Mouse (Mus musculus) limb, embryonic 11.5 days (tissue): ENCODE measurements at regions not wholly inside any gene's neighbourhood (a gene's known extent, or its start where the extent isn't known, plus 50 kb on each side); places are given as distances from the start of the nearest gene placed in this dataset.

Experiments used
- ATAC-seq: fragments of 200-750 bp; cut with Nextera tagmentation; 2 replicates; pipeline ENCODE4 v1.8.0; 2017; ENCODE audit warnings: low read depth; ENCODE audit not compliant: insufficient number of reproducible peaks, low FRiP score, low TSS enrichment
- DNase-seq: peaks from one replicate; pipeline ENCODE4 v3.0.0-alpha.2; 2015; ENCODE audit warnings: low spot score
- H3K27ac ChIP-seq: fragments of 300-500 bp; sonication (generic); replicated peaks from 2 replicates; pipeline ENCODE4 v1.5.1; 2014; ENCODE audit warnings: low read depth, mild to moderate bottlenecking, low read length
- H3K27me3 ChIP-seq: fragments of 300-500 bp; sonication (generic); 2 replicates; pipeline ENCODE4 v1.6.1; 2014; ENCODE audit warnings: mild to moderate bottlenecking, low read length, mixed read lengths; ENCODE audit not compliant: control insufficient read depth, insufficient read depth
- H3K36me3 ChIP-seq: fragments of 300-500 bp; sonication (generic); 2 replicates; pipeline ENCODE4 v1.6.1; 2014; ENCODE audit warnings: mild to moderate bottlenecking, low read length, moderate library complexity, mixed read lengths; ENCODE audit not compliant: control insufficient read depth, insufficient read depth
- H3K4me1 ChIP-seq: fragments of 300-500 bp; sonication (generic); 2 replicates; pipeline ENCODE4 v1.6.1; 2014; ENCODE audit warnings: low read length, mixed read lengths; ENCODE audit not compliant: control insufficient read depth, insufficient read depth
- H3K4me2 ChIP-seq: fragments of 300-500 bp; sonication (generic); 2 replicates; pipeline ENCODE4 v1.6.1; 2014; ENCODE audit warnings: low read depth, mild to moderate bottlenecking, moderate library complexity; ENCODE audit not compliant: severe bottlenecking
- H3K4me3 ChIP-seq: fragments of 300-500 bp; sonication (generic); 2 replicates; pipeline ENCODE4 v1.5.1; 2014; ENCODE audit warnings: low read depth, low read length
- H3K9ac ChIP-seq: fragments of 300-500 bp; sonication (generic); 2 replicates; pipeline ENCODE4 v1.6.1; 2014; ENCODE audit warnings: mild to moderate bottlenecking, low read length
- H3K9me3 ChIP-seq: fragments of 300-500 bp; sonication (generic); 2 replicates; pipeline ENCODE4 v1.6.1; 2016; ENCODE audit warnings: low read length; ENCODE audit not compliant: control insufficient read depth
- WGBS: fragments of 180-500 bp; shearing (Covaris S2); extraction: QIAGEN DNeasy Blood & Tissue Kit; methylation state at CpG from one replicate; pipeline ENCODE4 v1.1.7; 2014; 5-methylcytosine and 5-hydroxymethylcytosine counted together

GRCm38 (mm10) chr1:156990567-156991494 lies 51.4 kb upstream of the Ralgps2 start:
- Histone ChIP-seq H3K27me3 (no peaks in the 10 kb centered on the region), H3K9ac (no peak overlapping the region), H3K27ac (no peak overlapping the region), H3K4me1 (peaks cover 3% of the 10 kb centered on the region; the same call in 1 of the 2 replicates), H3K4me2 (no peak overlapping the region), H3K36me3 (no peaks in the 10 kb centered on the region), H3K4me3 (no peak overlapping the region), H3K9me3 (no peaks in the 10 kb centered on the region)
- ATAC-seq (no peak), DNase-seq (no peak)
- WGBS: 71% methylated on average over 14 of the region's 14 CpGs

GRCm38 (mm10) chr1:156990112-156990511 lies 50.7 kb upstream of the Ralgps2 start:
- 67% methylated on average over 9 of the region's 9 CpGs for WGBS
- no peak overlapping the region for H3K27ac ChIP-seq
- DNase-seq: no peak

DNA sequence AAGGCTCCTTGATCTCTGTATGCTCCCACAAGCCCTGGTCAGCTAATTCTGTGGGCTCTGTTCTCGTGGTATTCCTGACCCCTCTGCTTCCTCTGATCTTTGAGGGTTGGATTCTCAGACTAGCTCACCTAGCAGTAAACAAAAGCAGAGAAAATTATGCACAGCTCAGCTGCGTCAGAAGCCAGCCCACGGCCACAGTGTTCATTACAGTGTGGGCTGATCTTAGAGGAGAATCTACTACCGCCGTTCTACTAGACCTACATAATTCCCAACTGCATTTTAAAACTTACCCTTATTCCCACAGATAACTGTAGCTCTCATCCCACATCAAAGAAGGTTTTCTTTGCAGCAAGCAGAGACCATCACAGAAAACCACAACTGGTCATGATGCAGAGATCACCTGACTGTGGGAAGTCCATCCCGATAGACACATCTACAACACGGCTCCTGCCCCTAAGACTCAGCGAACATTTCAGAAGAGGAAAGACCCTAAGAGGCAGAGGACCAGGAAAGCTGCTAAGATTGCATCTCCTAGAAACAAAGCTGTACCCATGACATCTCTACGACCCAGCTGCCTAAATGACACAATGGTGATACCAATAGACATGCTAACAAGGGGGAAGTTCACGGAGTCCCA lies 49.8 kb upstream of the Ralgps2 start:
- H3K36me3 ChIP-seq: no peaks in the 10 kb centered on the region
- no peak overlapping the region for H3K4me3 ChIP-seq
- no peak overlapping the region for H3K27ac ChIP-seq
- no peaks in the 10 kb centered on the region for H3K27me3 ChIP-seq
- DNase-seq (no peak), ATAC-seq (no peak)
- H3K4me1 ChIP-seq: peaks cover 3% of the 10 kb centered on the region; the same call in 1 of the 2 replicates
- WGBS: 81% methylated on average over 10 of the region's 10 CpGs
- H3K4me2 ChIP-seq: no peak overlapping the region
- H3K9me3 ChIP-seq: no peaks in the 10 kb centered on the region
- H3K9ac ChIP-seq: no peak overlapping the region

More at GRCm38 (mm10) chr1:156990112-156990511, 50.7 kb upstream of the Ralgps2 start:
- H3K36me3 ChIP-seq: no peaks in the 10 kb centered on the region
- no peaks in the 10 kb centered on the region for H3K9me3 ChIP-seq
- no peak overlapping the region for H3K9ac ChIP-seq
- no peaks in the 10 kb centered on the region for H3K27me3 ChIP-seq
- no peak overlapping the region for H3K4me2 ChIP-seq
- ATAC-seq: no peak
- peaks cover 3% of the 10 kb centered on the region; the same call in 1 of the 2 replicates for H3K4me1 ChIP-seq
- no peak overlapping the region for H3K4me3 ChIP-seq
